18 mouse cellular contexts compared by ENCODE assay signal in genomic region chr11:84977385-84977952, GRCm38 (mm10). TPM values are rescaled to one million over a fixed set of nuclear protein-coding genes. Genes with fewer than 3 reads are reported as not detected.
DNase-seq lines count a peak whose midpoint lies in the region; TF ChIP-seq lines count a peak whose summit lies in the region.
"Had no signal": no experiment of that assay in that cellular context is flagged by ENCODE, and none has a peak within 500 bp of the region (broad histone marks: within the 10 kb centered on the region; RNA-seq: fewer than 3 reads in every experiment).

No protein-coding gene starts in this region.

- intact Hi-C loops in gastrocnemius, postnatal 14 days (cut with DNase I; ENCODE audit: low total_unique reads), result no loop called here
- intact Hi-C loops in heart, postnatal 25 days (cut with DNase I), result loop anchor here (5.0 kb wide), 1 partner anchor 35 kb away; no protein-coding TSS in a partner anchor
- intact Hi-C loops in left cerebral cortex, postnatal 10 days (cut with DNase I), result no loop called here

- H3K9ac ChIP-seq in MEL (ENCODE audit: control insufficient read depth, low read depth, low read length, poor library complexity, severe bottlenecking), result no peak overlapping the region
- H3K9ac ChIP-seq: hindbrain, embryonic 12.5 days; kidney, embryonic 15.5 days; limb, embryonic 13.5 days; liver, embryonic 15.5 days; midbrain, embryonic 15.5 days; neural tube, embryonic 12.5 days had no signal

- H3K9me3 ChIP-seq in MEL (replicated peaks; ENCODE audit: insufficient read depth, low read length), result no peaks in the 10 kb centered on the region
- H3K9me3 ChIP-seq: embryonic facial prominence, embryonic 10.5 days; forebrain, embryonic 10.5 days; hindbrain, embryonic 12.5 days; kidney, embryonic 15.5 days; limb, embryonic 13.5 days; liver, embryonic 15.5 days; midbrain, embryonic 15.5 days; neural tube, embryonic 12.5 days had no signal

- no peaks in the 10 kb centered on the region for H3K36me3 ChIP-seq in MEL (ENCODE audit: control insufficient read depth in 1 of 2, insufficient read depth in 2 of 2, low read length in 2 of 2)
- H3K36me3 ChIP-seq: embryonic facial prominence, embryonic 10.5 days; forebrain, embryonic 10.5 days; hindbrain, embryonic 12.5 days; kidney, embryonic 15.5 days; limb, embryonic 13.5 days; midbrain, embryonic 15.5 days; neural tube, embryonic 12.5 days had no signal

- no peak overlapping the region for H3K4me3 ChIP-seq in MEL (ENCODE audit: control insufficient read depth in 1 of 2, insufficient read depth in 1 of 2, low read depth in 2 of 2, low read length in 2 of 2)
- H3K4me3 ChIP-seq: embryonic facial prominence, embryonic 10.5 days; forebrain, embryonic 10.5 days; hindbrain, embryonic 12.5 days; kidney, embryonic 15.5 days; limb, embryonic 13.5 days; liver, embryonic 15.5 days; midbrain, embryonic 15.5 days; neural tube, embryonic 12.5 days had no signal

- TF ChIP-seq RAD21 in MEL (IDR thresholded peaks at IDR 0.05; ENCODE audit: low read depth, low read length), result no peak

- H3K27me3 ChIP-seq in MEL (ENCODE audit: control insufficient read depth in 1 of 2, insufficient read depth in 2 of 2, low read length in 2 of 2), result no peaks in the 10 kb centered on the region
- H3K27me3 ChIP-seq: hindbrain, embryonic 12.5 days; kidney, embryonic 15.5 days; limb, embryonic 13.5 days; liver, embryonic 15.5 days; midbrain, embryonic 15.5 days; neural tube, embryonic 12.5 days had no signal

- no peak overlapping the region for H3K27ac ChIP-seq in MEL (ENCODE audit: control insufficient read depth, low read depth, low read length)
- H3K27ac ChIP-seq: embryonic facial prominence, embryonic 10.5 days; forebrain, embryonic 10.5 days; hindbrain, embryonic 12.5 days; kidney, embryonic 15.5 days; limb, embryonic 13.5 days; liver, embryonic 15.5 days; midbrain, embryonic 15.5 days; neural tube, embryonic 12.5 days had no signal

- no peaks in the 10 kb centered on the region for H3K79me2 ChIP-seq in MEL (ENCODE audit: control insufficient read depth, insufficient read depth, low read length, poor library complexity)

- no peak for TF ChIP-seq CTCF in MEL (IDR thresholded peaks at IDR 0.05 in 2 of 3, conservative IDR thresholded peaks at IDR 0.05 in 1 of 3; ENCODE audit: control insufficient read depth in 1 of 3, insufficient read depth in 1 of 3, low read depth in 2 of 3, low read length in 3 of 3, poor library complexity in 1 of 3, severe bottlenecking in 1 of 3)

- peaks cover 0 to 12% of the 10 kb centered on the region in 2 experiments; a peak in 1 of 4 replicates for H3K4me1 ChIP-seq in MEL (ENCODE audit: control insufficient read depth in 1 of 2, insufficient read depth in 2 of 2, low read length in 2 of 2)
- H3K4me1 ChIP-seq: forebrain, embryonic 10.5 days; hindbrain, embryonic 12.5 days; kidney, embryonic 15.5 days; limb, embryonic 13.5 days; midbrain, embryonic 15.5 days; neural tube, embryonic 12.5 days had no signal

- no peak for TF ChIP-seq POLR2A in MEL (IDR thresholded peaks at IDR 0.05; ENCODE audit: control insufficient read depth in 1 of 2, insufficient read depth in 1 of 2, low read depth in 1 of 2, low read length in 2 of 2, poor library complexity in 1 of 2)

- DNase-seq in gastrocnemius, postnatal 14 days, result peak; percentile 42
- no peak for DNase-seq in gastrocnemius, adult 8-10 months (ENCODE audit: low spot score in 2 of 2)
- DNase-seq in MEL (ENCODE audit: low read depth, low spot score), result peak; percentile 27
- DNase-seq in heart, adult 8-10 months (ENCODE audit: low spot score), result peak; percentile 60
- DNase-seq in heart, postnatal 25 days (ENCODE audit: low spot score), result peak; percentile 41
- DNase-seq in left cerebral cortex, postnatal 10 days (ENCODE audit: extremely low spot score in 1 of 2, low spot score in 2 of 2), result no peak
- DNase-seq in spleen, postnatal 4 days (ENCODE audit: low spot score in 2 of 2), result no peak
- DNase-seq: cerebellum, adult 11 months; layer of hippocampus, postnatal 36 days had no signal

- peak; percentile 39 to 46; a peak in 2 of 4 replicates for TF ChIP-seq EP300 in MEL (IDR thresholded peaks at IDR 0.05; ENCODE audit: low read depth in 1 of 2, low read length in 2 of 2)

TF ChIP-seq in MEL, 35 proteins besides CTCF, POLR2A, EP300 and RAD21:
- no peak for TF ChIP-seq SIN3A (IDR thresholded peaks at IDR 0.05; ENCODE audit: low read length)
- no peak for TF ChIP-seq MXI1 (IDR thresholded peaks at IDR 0.05; ENCODE audit: low read depth, low read length)
- TF ChIP-seq MAFK (IDR thresholded peaks at IDR 0.05; ENCODE audit: borderline replicate concordance, low read depth, low read length), result no peak
- no peak for TF ChIP-seq POLR2AphosphoS5 (IDR thresholded peaks at IDR 0.05; ENCODE audit: borderline replicate concordance, low read depth, low read length)
- TF ChIP-seq RCOR1 (IDR thresholded peaks at IDR 0.05; ENCODE audit: low read depth, low read length), result peak; percentile 39; the same call in 1 of the 2 replicates
- TF ChIP-seq UBTF (IDR thresholded peaks at IDR 0.05; ENCODE audit: borderline replicate concordance, insufficient read depth, low read depth, low read length), result no peak
- no peak for TF ChIP-seq GABPA (IDR thresholded peaks at IDR 0.05; ENCODE audit: low read depth, low read length)
- no peak for TF ChIP-seq CHD2 (IDR thresholded peaks at IDR 0.05; ENCODE audit: low read length)
- no peak for TF ChIP-seq MAZ (IDR thresholded peaks at IDR 0.05; ENCODE audit: low read depth, low read length)
- TF ChIP-seq ZKSCAN1 (IDR thresholded peaks at IDR 0.05; ENCODE audit: low read depth, low read length), result no peak
- TF ChIP-seq ZMIZ1 (IDR thresholded peaks at IDR 0.05; ENCODE audit: low read depth, low read length), result no peak
- no peak for TF ChIP-seq MEF2A (IDR thresholded peaks at IDR 0.05; ENCODE audit: extremely low read depth, insufficient replicate concordance, low read depth, low read length, poor library complexity, severe bottlenecking)
- no peak for TF ChIP-seq MYC (IDR thresholded peaks at IDR 0.05; ENCODE audit: low read depth, low read length)
- TF ChIP-seq GATA1 (IDR thresholded peaks at IDR 0.05; ENCODE audit: low read depth, low read length), result peak; percentile 69
- TF ChIP-seq E2F4 (IDR thresholded peaks at IDR 0.05; ENCODE audit: borderline replicate concordance, low read depth, low read length), result no peak
- peak; percentile 55; the same call in 1 of the 2 replicates for TF ChIP-seq TCF12 (IDR thresholded peaks at IDR 0.05; ENCODE audit: low read depth, low read length)
- no peak for TF ChIP-seq ETS1 (IDR thresholded peaks at IDR 0.05; ENCODE audit: low read depth, low read length)
- TF ChIP-seq TAL1 (IDR thresholded peaks at IDR 0.05; ENCODE audit: low read length), result no peak
- no peak for TF ChIP-seq USF2 (IDR thresholded peaks at IDR 0.05; ENCODE audit: borderline replicate concordance in 1 of 2, insufficient read depth in 1 of 2, low read depth in 1 of 2, low read length in 2 of 2)
- TF ChIP-seq SMC3 (IDR thresholded peaks at IDR 0.05; ENCODE audit: low read depth, low read length), result no peak

RNA-seq across cellular contexts. Expression of gene Car4, which starts 19.9 kb away (rescaled TPM):
- total RNA-seq in gastrocnemius, postnatal 14 days (2021), result 10 to 100 TPM; 18.3 to 28.3 TPM
- 1 to 10 TPM; 3.4 to 8.8 (median 7.0) TPM for total RNA-seq in gastrocnemius, adult 8-10 months (2022)
- not detected in 2 replicates for total RNA-seq in MEL (2012; rRNA removed)
- polyA plus RNA-seq in MEL (2012; ENCODE audit: insufficient read depth in 1 of 2, insufficient read length in 2 of 2, low read depth in 1 of 2, low replicate concordance in 2 of 2, missing spikeins in 1 of 2), result not detected
- 10 to 100 TPM; 25.1 to 33.9 (median 27.0) TPM for total RNA-seq in heart, adult 8-10 months (2022)
- 10 to 100 TPM; 32.8 to 47.4 TPM for total RNA-seq in heart, postnatal 25 days (2021)
- 10 to 100 TPM; 44.2 to 49.6 TPM for total RNA-seq in left cerebral cortex, postnatal 10 days (2021)
- polyA plus RNA-seq: CD4-positive, CD25-positive, alpha-beta regulatory T cell, adult 4 months had no signal

Comparison
In these comparisons a context has a peak if more than half of its experiments do, and no peak if none do; other contexts are left out.
1. DNase-seq: peak in gastrocnemius, postnatal 14 days (single experiment), MEL (single experiment), heart, adult 8-10 months (single experiment) and heart, postnatal 25 days (single experiment); none in gastrocnemius, adult 8-10 months (0 of 2), left cerebral cortex, postnatal 10 days (0 of 2) and spleen, postnatal 4 days (0 of 2).